In genomic region chr9:52170671-52171070, GRCm38 (mm10) we compare ENCODE assay signal across 34 mouse cellular contexts.
"Had no signal": no experiment of that assay in that cellular context is flagged by ENCODE, and none has a peak within 500 bp of the region (broad histone marks: within the 10 kb centered on the region; RNA-seq: fewer than 3 reads in every experiment).

No protein-coding gene starts in this region.

- H3K9me3 ChIP-seq: heart, embryonic 12.5 days; heart, embryonic 13.5 days; heart, embryonic 15.5 days; hindbrain, embryonic 10.5 days; hindbrain, embryonic 12.5 days; hindbrain, embryonic 13.5 days; hindbrain, embryonic 15.5 days; intestine, embryonic 15.5 days; kidney, embryonic 15.5 days had no signal

- DNase-seq: heart, postnatal 14 days; heart, postnatal 36 days; heart, postnatal 4 days; kidney, adult 11 months; kidney, adult 18-20 months; kidney, adult 2 months; kidney, adult 8-10 months; kidney, adult 9 months; kidney, postnatal 10 days; kidney, postnatal 14 days; kidney, postnatal 25 days; kidney, postnatal 36 days; kidney, postnatal 4 days; layer of hippocampus, adult 9-11 months; layer of hippocampus, postnatal 36 days had no signal

- H3K4me3 ChIP-seq: heart, embryonic 12.5 days; heart, embryonic 13.5 days; heart, embryonic 15.5 days; hindbrain, embryonic 10.5 days; hindbrain, embryonic 12.5 days; hindbrain, embryonic 13.5 days; hindbrain, embryonic 15.5 days; intestine, embryonic 15.5 days; kidney, embryonic 15.5 days; layer of hippocampus, adult 2 months; left cerebral cortex, adult 2 months had no signal

- H3K4me2 ChIP-seq: heart, embryonic 11.5 days; heart, embryonic 12.5 days; heart, embryonic 13.5 days; heart, embryonic 15.5 days; hindbrain, embryonic 12.5 days; hindbrain, embryonic 13.5 days; hindbrain, embryonic 14.5 days; hindbrain, embryonic 15.5 days; intestine, embryonic 15.5 days; kidney, embryonic 15.5 days had no signal

- H3K9ac ChIP-seq: heart, embryonic 12.5 days; heart, embryonic 13.5 days; heart, embryonic 15.5 days; hindbrain, embryonic 12.5 days; hindbrain, embryonic 13.5 days; hindbrain, embryonic 14.5 days; hindbrain, embryonic 15.5 days; intestine, embryonic 15.5 days; kidney, embryonic 15.5 days had no signal

- ATAC-seq: hindbrain, embryonic 16.5 days; hindbrain, postnatal 0 days; inflammation-experienced regulatory T-cells, adult 6 months; intestine, embryonic 15.5 days; intestine, embryonic 16.5 days; intestine, postnatal 0 days had no signal

- H3K27me3 ChIP-seq: heart, embryonic 12.5 days; heart, embryonic 15.5 days; hindbrain, embryonic 13.5 days; hindbrain, embryonic 15.5 days had no signal

- H3K27ac ChIP-seq: heart, embryonic 13.5 days; heart, embryonic 15.5 days; hindbrain, embryonic 10.5 days; hindbrain, embryonic 12.5 days; hindbrain, embryonic 13.5 days; hindbrain, embryonic 14.5 days; hindbrain, embryonic 15.5 days; hindbrain, postnatal 0 days; intestine, embryonic 15.5 days; kidney, embryonic 15.5 days; kidney, postnatal 0 days; layer of hippocampus, adult 2 months; left cerebral cortex, adult 2 months had no signal

- H3K36me3 ChIP-seq: heart, embryonic 12.5 days; heart, embryonic 13.5 days; heart, embryonic 15.5 days; hindbrain, embryonic 10.5 days; hindbrain, embryonic 12.5 days; hindbrain, embryonic 13.5 days; hindbrain, embryonic 15.5 days; intestine, embryonic 15.5 days; kidney, embryonic 15.5 days had no signal
